Mouse (Mus musculus): ENCODE results near the gene Crtam.

GRCm38 (mm10) chr9:41011512-41012436 lies 7.3 kb upstream of the Crtam start:
- no peak for TF ChIP-seq POLR2A (IDR thresholded peaks at IDR 0.05; ENCODE audit: low read depth, low read length)
- no peak for TF ChIP-seq CTCF (IDR thresholded peaks at IDR 0.05; ENCODE audit: borderline replicate concordance, insufficient read depth, low read length)

Data from embryonic fibroblast, embryonic 13.5 days (primary cell).